Mouse (Mus musculus) heart, adult 2 months (tissue): Measurements from ENCODE around the gene Rnf39.

ENCODE experiments used
- CTCF ChIP-seq: fragments of 200-600 bp; IDR thresholded peaks from 2 replicates; pipeline ENCODE4 v1.8.1; 2022; ENCODE audit warnings: antibody characterized with exemption, mild to moderate bottlenecking, moderate library complexity
- EP300 ChIP-seq: fragments of 200-500 bp; IDR thresholded peaks from 2 replicates; pipeline ENCODE4 v1.6.1; 2011; ENCODE audit warnings: low read depth, low read length, control low read depth; ENCODE audit not compliant: insufficient read depth
- POLR2A ChIP-seq: fragments of 200-500 bp; IDR thresholded peaks from 2 replicates; pipeline ENCODE4 v1.6.1; 2011; ENCODE audit warnings: mild to moderate bottlenecking, low read depth, low read length, control low read depth; ENCODE audit not compliant: insufficient read depth

GRCm38 (mm10) chr17:36948286-36948685, 5.6 kb downstream of the Rnf39 start:
- no peak for TF ChIP-seq CTCF
- TF ChIP-seq EP300, result no peak
- 0 out of 2 replicates have a peak, but pooled peaks have one; percentile 7 for TF ChIP-seq POLR2A
